Mouse (Mus musculus): ENCODE measurements around the gene Khdc3. TPM values are rescaled to one million over a fixed set of nuclear protein-coding genes. Genes with fewer than 3 reads are reported as not detected.
A peak's percentile ranks its signal among the peaks of the same experiment; 100 is the strongest.

Khdc3 gene
- polyA plus RNA-seq, 1 experiment: not detected

GRCm38 (mm10) chr9:73090121-73090520 is 11.5 kb upstream of the Khdc3 start:
- peaks cover 4% of the 10 kb centered on the region for H3K4me1 ChIP-seq (ENCODE audit: control insufficient read depth, insufficient read depth, low read length)
- no peak overlapping the region for H3K4me3 ChIP-seq (ENCODE audit: insufficient read depth, low read depth, low read length)
- no peak overlapping the region for H3K27ac ChIP-seq (ENCODE audit: insufficient read depth, low read depth, low read length)
- TF ChIP-seq CTCF (IDR thresholded peaks at IDR 0.05; ENCODE audit: insufficient read depth, low read depth, low read length) (no peak), POLR2A (IDR thresholded peaks at IDR 0.05; ENCODE audit: insufficient read depth, low read depth, low read length) (no peak)
- 76% methylated on average over 10 of the region's 10 CpGs for WGBS

- Histone ChIP-seq H3K4me1 (ENCODE audit: control insufficient read depth, insufficient read depth, low read length) (peaks cover 4% of the 10 kb centered on the region), H3K4me3 (ENCODE audit: insufficient read depth, low read depth, low read length) (no peak overlapping the region), H3K27ac (ENCODE audit: insufficient read depth, low read depth, low read length) (no peak overlapping the region)
- TF ChIP-seq POLR2A (IDR thresholded peaks at IDR 0.05; ENCODE audit: insufficient read depth, low read depth, low read length) (no peak), CTCF (IDR thresholded peaks at IDR 0.05; ENCODE audit: insufficient read depth, low read depth, low read length) (no peak)
- 0% methylated on average over 1 of the region's 1 CpGs for WGBS
These were observed 9.9 kb upstream of the Khdc3 start for GRCm38 (mm10) chr9:73091747-73092146.

GRCm38 (mm10) chr9:73094580-73094979 is 7.1 kb upstream of the Khdc3 start:
- Histone ChIP-seq H3K4me3 (ENCODE audit: insufficient read depth, low read depth, low read length) (peak overlapping the region; percentile 27), H3K4me1 (ENCODE audit: control insufficient read depth, insufficient read depth, low read length) (peaks cover 4% of the 10 kb centered on the region), H3K27ac (ENCODE audit: insufficient read depth, low read depth, low read length) (no peak overlapping the region)
- TF ChIP-seq POLR2A (IDR thresholded peaks at IDR 0.05; ENCODE audit: insufficient read depth, low read depth, low read length) (no peak), CTCF (IDR thresholded peaks at IDR 0.05; ENCODE audit: insufficient read depth, low read depth, low read length) (no peak)
- WGBS: 25% methylated on average over 17 of the region's 17 CpGs

GRCm38 (mm10) chr9:73097898-73098297 is 3.7 kb upstream of the Khdc3 start:
- no peak for TF ChIP-seq POLR2A (IDR thresholded peaks at IDR 0.05; ENCODE audit: insufficient read depth, low read depth, low read length)
- no peak for TF ChIP-seq CTCF (IDR thresholded peaks at IDR 0.05; ENCODE audit: insufficient read depth, low read depth, low read length)
- WGBS: 73% methylated on average over 2 of the region's 2 CpGs

GRCm38 (mm10) chr9:73102181-73102580 is 545 bp downstream of the Khdc3 start, which contains the start of gene Gm20509:
Gene Gm20509, plus strand, starts transcription at chr9:73102470.
- WGBS: 96% methylated on average over 4 of the region's 4 CpGs
- Histone ChIP-seq H3K27ac (ENCODE audit: insufficient read depth, low read depth, low read length) (no peak within 1 kb of the TSS), H3K4me3 (ENCODE audit: insufficient read depth, low read depth, low read length) (peak within 1 kb of the TSS; percentile 28), H3K4me1 (ENCODE audit: control insufficient read depth, insufficient read depth, low read length) (peaks cover 8% of the 10 kb centered on the region)
- no peak for TF ChIP-seq CTCF (IDR thresholded peaks at IDR 0.05; ENCODE audit: insufficient read depth, low read depth, low read length)
- no peak for TF ChIP-seq POLR2A (IDR thresholded peaks at IDR 0.05; ENCODE audit: insufficient read depth, low read depth, low read length)

More at GRCm38 (mm10) chr9:73097898-73098297, 3.7 kb upstream of the Khdc3 start:
- Histone ChIP-seq H3K4me1 (ENCODE audit: control insufficient read depth, insufficient read depth, low read length) (peaks cover 4% of the 10 kb centered on the region), H3K27ac (ENCODE audit: insufficient read depth, low read depth, low read length) (no peak overlapping the region), H3K4me3 (ENCODE audit: insufficient read depth, low read depth, low read length) (no peak overlapping the region)

GRCm38 (mm10) chr9:73103159-73103879 is 1.7 kb downstream of the Khdc3 start:
- TF ChIP-seq CTCF (IDR thresholded peaks at IDR 0.05; ENCODE audit: insufficient read depth, low read depth, low read length) (no peak), POLR2A (IDR thresholded peaks at IDR 0.05; ENCODE audit: insufficient read depth, low read depth, low read length) (no peak)
- H3K4me1 ChIP-seq (ENCODE audit: control insufficient read depth, insufficient read depth, low read length): peaks cover 8% of the 10 kb centered on the region
- WGBS: 6% methylated on average over 60 of the region's 60 CpGs
- peak overlapping the region; percentile 28 for H3K4me3 ChIP-seq (ENCODE audit: insufficient read depth, low read depth, low read length)
- no peak overlapping the region for H3K27ac ChIP-seq (ENCODE audit: insufficient read depth, low read depth, low read length)

GRCm38 (mm10) chr9:73103880-73104198 is 2.2 kb downstream of the Khdc3 start:
- Histone ChIP-seq H3K4me3 (ENCODE audit: insufficient read depth, low read depth, low read length) (peak overlapping the region; percentile 28; the same call in 1 of the 2 replicates), H3K4me1 (ENCODE audit: control insufficient read depth, insufficient read depth, low read length) (peaks cover 8% of the 10 kb centered on the region), H3K27ac (ENCODE audit: insufficient read depth, low read depth, low read length) (no peak overlapping the region)
- 36% methylated on average over 5 of the region's 5 CpGs for WGBS
- TF ChIP-seq POLR2A (IDR thresholded peaks at IDR 0.05; ENCODE audit: insufficient read depth, low read depth, low read length) (no peak), CTCF (IDR thresholded peaks at IDR 0.05; ENCODE audit: insufficient read depth, low read depth, low read length) (no peak)

GRCm38 (mm10) chr9:73105141-73105540 is 3.5 kb downstream of the Khdc3 start:
- peaks cover 8% of the 10 kb centered on the region for H3K4me1 ChIP-seq (ENCODE audit: control insufficient read depth, insufficient read depth, low read length)
- H3K27ac ChIP-seq (ENCODE audit: insufficient read depth, low read depth, low read length): no peak overlapping the region
- TF ChIP-seq POLR2A (IDR thresholded peaks at IDR 0.05; ENCODE audit: insufficient read depth, low read depth, low read length) (no peak), CTCF (IDR thresholded peaks at IDR 0.05; ENCODE audit: insufficient read depth, low read depth, low read length) (no peak)
- no peak overlapping the region for H3K4me3 ChIP-seq (ENCODE audit: insufficient read depth, low read depth, low read length)
- WGBS: 50% methylated on average over 1 of the region's 1 CpGs

- Histone ChIP-seq H3K4me3 (ENCODE audit: insufficient read depth, low read depth, low read length) (no peak overlapping the region), H3K4me1 (ENCODE audit: control insufficient read depth, insufficient read depth, low read length) (peaks cover 8% of the 10 kb centered on the region), H3K27ac (ENCODE audit: insufficient read depth, low read depth, low read length) (no peak overlapping the region)
- no peak for TF ChIP-seq CTCF (IDR thresholded peaks at IDR 0.05; ENCODE audit: insufficient read depth, low read depth, low read length)
- TF ChIP-seq POLR2A (IDR thresholded peaks at IDR 0.05; ENCODE audit: insufficient read depth, low read depth, low read length): no peak
These were observed 4.1 kb downstream of the Khdc3 start for GRCm38 (mm10) chr9:73105771-73106170.
